Mouse (Mus musculus): ENCODE data around the gene Cfap299.
"Not testable (repeated sequence)": the region's sequence is repeated elsewhere in the genome, so short reads cannot be mapped to it uniquely, and the experiment has no call there.

The Cfap299 gene

DNA sequence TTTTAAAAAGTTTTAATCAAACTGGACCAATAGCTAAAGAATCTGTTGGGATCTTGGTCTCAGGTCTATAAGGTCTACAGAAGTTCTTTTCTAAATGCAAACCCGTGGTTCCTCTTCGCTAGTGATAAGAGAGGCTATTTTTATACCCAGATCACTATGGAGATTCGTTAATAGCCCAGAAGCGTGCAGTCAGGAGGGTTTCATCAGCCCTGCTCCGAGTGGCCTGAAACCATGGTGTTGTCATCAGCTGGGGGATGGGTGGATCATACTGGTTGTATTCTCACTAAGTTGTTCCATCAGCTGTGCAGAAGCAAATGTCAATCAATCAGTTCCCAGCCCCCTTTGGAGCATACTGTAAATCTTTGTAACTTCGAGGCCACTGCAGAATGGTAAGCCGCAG lies 193.9 kb downstream of the Cfap299 start:
- DNase-seq (ENCODE audit: low spot score in 2 of 2), result no peak

GRCm38 (mm10) chr5:98523783-98524182 lies 194.7 kb downstream of the Cfap299 start:
- DNase-seq (ENCODE audit: low spot score in 2 of 2), result no peak

GRCm38 (mm10) chr5:98541333-98541732 lies 212.2 kb downstream of the Cfap299 start:
- no peak for DNase-seq (ENCODE audit: low spot score in 2 of 2)

- no peak for DNase-seq (ENCODE audit: low spot score in 2 of 2)
Observed at GRCm38 (mm10) chr5:98550285-98550684, 221.2 kb downstream of the Cfap299 start.

- DNase-seq (ENCODE audit: low spot score in 2 of 2), result no peak
Observed at GRCm38 (mm10) chr5:98550873-98551272, 221.8 kb downstream of the Cfap299 start.

GRCm38 (mm10) chr5:98552395-98552794 lies 223.3 kb downstream of the Cfap299 start, which contains the start of gene Gm11111:
Gene Gm11111, plus strand, starts transcription at chr5:98552695.
- no peak for DNase-seq (ENCODE audit: low spot score in 2 of 2)

DNA sequence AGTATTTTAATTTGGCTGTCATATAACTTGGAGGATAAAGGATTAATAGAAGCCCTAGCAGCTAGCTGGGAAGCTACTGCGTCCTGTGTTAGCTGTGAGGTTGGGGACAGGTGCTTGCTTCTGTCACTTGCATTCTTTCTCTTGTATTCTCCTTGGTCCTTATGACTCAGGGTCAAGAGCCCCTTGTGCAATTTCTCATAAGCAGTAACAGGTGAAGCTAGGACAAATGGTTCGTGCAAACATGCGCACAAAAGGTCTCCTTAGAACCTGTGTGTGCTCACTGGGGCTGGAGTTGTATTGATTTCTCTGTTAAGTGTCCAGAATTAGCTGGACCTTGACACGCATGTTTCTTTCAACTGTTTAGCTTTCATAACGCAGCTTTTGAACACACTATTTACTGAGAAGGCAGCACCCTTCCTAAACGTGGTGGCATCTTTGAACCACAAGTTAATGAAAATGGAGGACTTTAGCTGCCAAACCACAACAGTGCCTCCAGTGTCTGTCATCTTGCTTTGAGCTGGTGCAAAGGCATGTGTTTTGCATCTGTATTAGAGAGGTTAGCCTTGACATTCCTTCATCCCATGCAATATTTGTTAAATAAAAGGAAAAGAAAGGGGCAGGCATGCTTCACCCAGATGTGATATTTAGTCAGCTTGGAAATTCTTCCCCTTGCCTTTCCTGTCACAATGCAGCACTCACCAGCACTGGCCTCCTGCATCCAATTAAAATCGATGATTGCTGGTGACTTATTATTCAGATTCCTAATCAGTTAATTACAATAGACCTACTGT lies 223.9 kb downstream of the Cfap299 start:
- DNase-seq (ENCODE audit: low spot score in 2 of 2), result no peak

DNA sequence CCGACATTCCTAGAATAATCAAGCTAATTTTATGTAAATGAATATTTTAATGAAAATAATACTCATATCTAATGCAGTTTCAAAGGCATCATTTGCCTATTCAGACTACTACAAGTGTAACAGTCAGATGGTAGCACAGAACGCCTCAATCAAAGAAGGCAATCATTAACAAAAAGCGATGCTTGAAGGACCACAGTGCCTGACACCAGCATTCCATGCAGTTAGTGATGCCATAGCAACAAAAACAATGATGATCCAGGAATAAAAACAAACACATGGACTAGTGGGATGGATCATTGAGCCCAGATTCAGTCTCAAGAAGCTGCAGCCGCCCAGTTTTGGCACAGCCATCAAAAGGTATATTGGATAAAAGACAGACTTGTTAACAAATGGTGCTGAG lies 232.2 kb downstream of the Cfap299 start:
- DNase-seq (ENCODE audit: low spot score in 2 of 2), result no peak

DNA sequence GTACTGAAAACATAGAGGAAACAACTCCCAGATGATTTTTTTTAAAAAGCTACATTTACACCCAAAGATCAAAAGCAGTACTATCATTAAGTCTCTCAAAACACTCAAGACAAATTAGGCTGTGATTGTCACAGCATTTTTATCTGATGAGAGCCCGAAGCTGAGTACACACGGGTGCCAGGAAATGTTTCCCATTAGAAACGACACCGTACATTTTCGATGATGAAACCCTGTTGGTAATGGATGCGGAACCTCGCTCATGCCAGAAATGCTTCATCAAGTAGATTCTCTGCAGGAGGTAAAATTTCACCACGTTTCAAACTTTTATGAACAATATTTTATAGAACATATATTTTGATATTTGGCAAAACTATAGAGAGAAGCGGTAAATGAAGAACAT lies 233.7 kb downstream of the Cfap299 start:
- DNase-seq (ENCODE audit: low spot score in 2 of 2), result no peak

GRCm38 (mm10) chr5:98563801-98564200 lies 234.7 kb downstream of the Cfap299 start:
- no peak for DNase-seq (ENCODE audit: low spot score in 2 of 2)

DNA sequence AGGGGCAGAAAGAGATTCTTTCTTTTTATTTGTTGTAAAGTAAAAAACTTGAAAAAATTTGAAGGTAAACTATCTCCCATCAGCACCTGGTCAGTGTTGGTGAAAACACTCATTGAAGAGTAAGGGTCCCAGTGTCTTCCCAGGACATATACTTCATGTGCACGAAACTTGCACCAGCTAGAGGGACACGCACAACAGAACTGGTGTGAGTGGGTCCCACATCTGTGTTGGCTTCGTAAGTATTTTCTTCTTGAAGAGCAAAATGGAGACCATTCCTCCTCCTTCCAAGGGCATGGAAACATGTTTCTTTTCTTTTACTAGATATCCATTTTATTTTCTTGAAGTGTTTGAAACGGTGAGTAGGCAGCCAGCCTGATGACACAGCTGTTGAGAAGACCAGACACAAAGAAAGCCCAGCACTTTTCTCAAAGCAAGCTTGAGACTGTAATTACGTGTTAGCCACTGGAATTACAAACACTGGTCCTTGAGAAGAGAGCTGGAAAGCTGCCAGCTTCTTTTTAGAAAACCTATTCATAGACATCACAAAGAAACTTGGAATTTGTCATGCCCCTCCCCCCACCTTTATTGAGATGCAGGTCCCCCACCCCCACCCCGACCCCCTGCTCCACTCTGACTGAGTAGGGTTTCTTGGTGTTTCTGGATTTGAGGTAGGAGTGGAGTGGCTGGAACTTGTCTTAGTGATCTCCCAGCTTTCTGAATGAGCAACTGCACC lies 237.5 kb downstream of the Cfap299 start:
- DNase-seq (ENCODE audit: low spot score in 2 of 2), result no peak

DNA sequence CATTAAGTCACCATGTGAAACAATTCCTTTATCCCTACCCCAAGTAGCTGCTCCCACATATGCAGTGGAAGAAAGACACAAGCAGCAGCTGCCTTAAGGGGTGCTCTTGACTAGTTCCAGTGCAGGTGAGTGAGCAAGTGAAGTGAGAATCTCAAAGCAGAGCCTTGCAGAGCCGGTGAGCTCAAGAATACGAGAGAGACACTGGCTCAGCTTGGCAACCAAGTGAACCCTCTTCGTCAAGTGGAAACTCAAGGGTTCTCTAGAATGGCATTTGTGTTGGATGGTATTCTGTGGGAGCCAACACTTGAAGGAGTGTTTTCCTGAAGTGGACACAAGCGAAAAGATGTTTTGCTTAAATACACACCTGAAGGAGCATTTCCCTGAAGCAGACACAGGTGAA lies 239.4 kb downstream of the Cfap299 start:
- no peak for DNase-seq (ENCODE audit: low spot score in 2 of 2)

GRCm38 (mm10) chr5:98569029-98569513 lies 240.0 kb downstream of the Cfap299 start:
- DNase-seq (ENCODE audit: low spot score in 2 of 2), result no peak

- DNase-seq (ENCODE audit: low spot score in 2 of 2), result no peak
Observed at GRCm38 (mm10) chr5:98572392-98572791, 243.3 kb downstream of the Cfap299 start.

- DNase-seq (ENCODE audit: low spot score in 2 of 2), result no peak
Observed at GRCm38 (mm10) chr5:98574711-98575470, 245.8 kb downstream of the Cfap299 start.

- DNase-seq (ENCODE audit: low spot score in 2 of 2), result no peak
Observed at GRCm38 (mm10) chr5:98575471-98575834, 246.3 kb downstream of the Cfap299 start.

DNA sequence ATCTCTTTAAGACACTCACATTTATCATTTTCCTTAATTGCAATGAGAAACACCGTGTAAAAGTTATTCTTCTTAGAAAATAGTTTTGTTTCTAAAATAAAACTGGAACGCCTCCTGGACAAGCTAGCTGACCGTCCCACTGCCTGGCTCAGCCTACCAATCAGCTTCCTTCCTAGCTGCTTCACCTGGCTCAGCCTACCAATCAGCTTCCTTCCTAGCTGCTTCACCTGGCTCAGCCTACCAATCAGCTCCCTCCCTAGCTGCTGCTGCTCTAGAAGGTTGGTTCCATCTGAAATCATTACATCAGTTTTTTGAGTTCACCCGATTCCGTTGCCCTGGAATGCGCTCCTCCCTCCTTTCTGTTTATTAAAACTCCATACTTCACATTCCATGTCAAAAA lies 247.4 kb downstream of the Cfap299 start:
- not testable (repeated sequence) for DNase-seq (ENCODE audit: low spot score in 2 of 2)

- DNase-seq (ENCODE audit: low spot score in 2 of 2), result no peak
Observed at GRCm38 (mm10) chr5:98578398-98578797, 249.3 kb downstream of the Cfap299 start.

- no peak for DNase-seq (ENCODE audit: low spot score in 2 of 2)
Observed at GRCm38 (mm10) chr5:98580811-98581210, 251.7 kb downstream of the Cfap299 start.

- no peak for DNase-seq (ENCODE audit: low spot score in 2 of 2)
Observed at GRCm38 (mm10) chr5:98582051-98582450, 252.9 kb downstream of the Cfap299 start.

GRCm38 (mm10) chr5:98585915-98586314 lies 256.8 kb downstream of the Cfap299 start:
- no peak for DNase-seq (ENCODE audit: low spot score in 2 of 2)

GRCm38 (mm10) chr5:98613511-98613910 lies 284.4 kb downstream of the Cfap299 start:
- no peak for DNase-seq (ENCODE audit: low spot score in 2 of 2)

All from right cerebral cortex, adult 2 months (tissue).